Mouse (Mus musculus) kidney, postnatal 0 days (tissue): ENCODE results near the gene Rdh16f2. TPM values are rescaled to one million over a fixed set of nuclear protein-coding genes. Genes with fewer than 3 reads are reported as not detected.

Source experiments
- ATAC-seq: fragments of 200-750 bp; cut with Nextera tagmentation; replicated peaks from 2 replicates; pipeline ENCODE4 v1.8.0; 2017; ENCODE audit warnings: low read depth, moderate number of reproducible peaks, moderate TSS enrichment, moderate library complexity; ENCODE audit not compliant: low FRiP score
- DNase-seq: peaks from one replicate; pipeline ENCODE4 v3.0.0-alpha.2; 2016; ENCODE audit warnings: low spot score
- H3K27ac ChIP-seq: fragments of 300-500 bp; sonication (generic); 2 replicates; pipeline ENCODE4 v1.5.1; 2014; ENCODE audit warnings: mild to moderate bottlenecking
- H3K27me3 ChIP-seq: fragments of 300-500 bp; sonication (generic); 2 replicates; pipeline ENCODE4 v1.6.1; 2014; ENCODE audit warnings: low read length, mixed read lengths; ENCODE audit not compliant: insufficient read depth
- H3K36me3 ChIP-seq: fragments of 300-500 bp; sonication (generic); 2 replicates; pipeline ENCODE4 v1.6.1; 2014; ENCODE audit warnings: low read length, mixed read lengths; ENCODE audit not compliant: insufficient read depth
- H3K4me1 ChIP-seq: fragments of 300-500 bp; sonication (generic); replicated peaks from 2 replicates; pipeline ENCODE4 v1.6.1; 2014; ENCODE audit warnings: antibody characterized with exemption, low read length, mixed read lengths; ENCODE audit not compliant: insufficient read depth
- H3K4me2 ChIP-seq: fragments of 300-500 bp; sonication (generic); 2 replicates; pipeline ENCODE4 v1.6.1; 2014; ENCODE audit warnings: mild to moderate bottlenecking, low read length, moderate library complexity, mixed read lengths
- H3K4me3 ChIP-seq: fragments of 300-500 bp; sonication (generic); replicated peaks from 2 replicates; pipeline ENCODE4 v1.5.1; 2014; ENCODE audit warnings: low read depth, low read length
- H3K9ac ChIP-seq: fragments of 300-500 bp; sonication (generic); 2 replicates; pipeline ENCODE4 v1.6.1; 2014; ENCODE audit warnings: low read depth, low read length
- H3K9me3 ChIP-seq: fragments of 300-500 bp; sonication (generic); replicated peaks from 2 replicates; pipeline ENCODE4 v1.6.1; 2016; ENCODE audit warnings: low read length, inconsistent platforms, mixed read lengths
- CTCF ChIP-seq: IDR thresholded peaks from 2 replicates; pipeline ENCODE4 v1.5.1; 2016; ENCODE audit warnings: antibody characterized with exemption, low read depth, mild to moderate bottlenecking, moderate library complexity
- WGBS: fragments of 180-500 bp; shearing (Covaris S2); extraction: QIAGEN DNeasy Blood & Tissue Kit; methylation state at CpG from one replicate; pipeline ENCODE4 v1.1.7; 2014; 5-methylcytosine and 5-hydroxymethylcytosine counted together
- polyA plus RNA-seq: library from polyadenylated mRNA; unstranded; fragments of >200 nt; fragmentation: Nextera tagmentation; extraction: Ambion mirVana; gene quantifications from 2 replicates; pipeline ENCODE4 v1.2.1, GENCODE M21; 2015

Rdh16f2 gene
- polyA plus RNA-seq, 1 experiment from 2014 or later, result 2.3 TPM

DNA sequence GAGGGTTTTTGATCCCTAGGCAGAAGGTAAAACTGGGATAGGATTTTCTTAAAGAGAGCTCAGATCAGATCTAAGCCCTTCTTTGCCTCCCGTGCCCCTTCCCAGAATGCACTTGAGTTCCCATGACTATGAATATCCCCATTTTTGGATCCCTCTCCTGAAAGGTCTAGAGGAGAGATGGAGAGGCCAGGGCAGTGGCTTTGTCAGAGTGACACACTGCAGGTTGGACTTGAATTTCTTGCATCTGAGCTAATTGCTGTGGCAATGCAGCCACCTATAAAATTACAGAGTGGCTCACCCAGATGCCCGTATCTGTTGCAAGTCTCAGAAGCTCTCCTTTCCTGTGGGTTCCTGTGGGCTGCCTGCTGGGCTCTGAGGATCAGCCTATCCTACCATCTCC is 31.9 kb downstream of the Rdh16f2 start, which contains the start of gene Sdr9c7:
Sdr9c7 (plus strand) TSS at position 301 of the 400 bp plus-strand sequence.
- Histone ChIP-seq H3K27ac (no peak within 1 kb of the TSS), H3K4me2 (no peak within 1 kb of the TSS), H3K9ac (no peak within 1 kb of the TSS), H3K36me3 (no peaks in the 10 kb centered on the region), H3K9me3 (no peaks in the 10 kb centered on the region), H3K27me3 (no peaks in the 10 kb centered on the region), H3K4me3 (no peak within 1 kb of the TSS), H3K4me1 (no peaks in the 10 kb centered on the region)
- DNase-seq (no peak), ATAC-seq (no peak)
- no peak for TF ChIP-seq CTCF
- WGBS, result 74% methylated on average over 2 of the region's 2 CpGs

DNA sequence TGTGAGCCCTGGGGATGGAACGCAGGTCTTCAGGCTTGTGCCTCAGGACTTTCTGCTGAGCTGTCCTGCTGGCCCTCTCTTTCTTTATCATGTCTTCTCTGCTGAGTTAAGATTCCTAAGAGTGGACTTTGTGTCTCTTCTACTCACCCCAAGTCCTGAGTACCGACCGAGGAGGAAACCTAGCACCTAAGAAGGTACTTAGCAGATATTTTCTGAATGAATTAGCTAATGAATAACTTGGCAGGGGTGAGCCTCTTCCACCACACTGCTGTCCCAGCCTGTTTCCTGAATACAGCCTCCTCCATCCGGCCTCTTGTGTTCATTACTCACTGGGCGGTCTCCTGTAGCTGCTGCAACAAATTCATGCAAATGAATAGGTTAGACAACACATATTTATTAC is 33.5 kb downstream of the Rdh16f2 start:
- TF ChIP-seq CTCF, result no peak
- no peak overlapping the region for H3K4me2 ChIP-seq
- H3K27me3 ChIP-seq, result no peaks in the 10 kb centered on the region
- DNase-seq, result peak; percentile 19
- no peaks in the 10 kb centered on the region for H3K4me1 ChIP-seq
- WGBS, result 47% methylated on average over 5 of the region's 5 CpGs
- peak; percentile 67 for ATAC-seq
- H3K27ac ChIP-seq, result no peak overlapping the region
- no peak overlapping the region for H3K9ac ChIP-seq
- no peaks in the 10 kb centered on the region for H3K36me3 ChIP-seq
- no peaks in the 10 kb centered on the region for H3K9me3 ChIP-seq
- H3K4me3 ChIP-seq, result no peak overlapping the region

DNA sequence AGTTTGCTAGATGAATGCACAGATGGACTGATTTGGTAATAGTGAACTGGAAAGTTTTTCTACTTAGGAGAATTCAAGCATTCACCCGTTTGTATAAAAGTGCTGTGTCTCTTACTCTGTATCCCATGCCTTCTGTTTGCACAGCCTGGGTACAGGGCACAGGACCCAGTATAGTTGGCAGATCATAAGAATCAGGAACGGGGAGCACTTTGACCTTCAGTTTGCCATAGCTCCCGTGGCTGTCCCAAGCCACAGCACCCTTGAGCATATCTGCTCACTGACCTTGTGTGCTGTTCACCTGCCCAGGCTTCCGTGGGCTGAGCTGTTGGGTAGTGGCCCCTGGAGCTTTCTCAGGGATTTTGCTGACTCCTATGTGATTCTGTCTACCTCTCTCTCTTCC is 35.5 kb downstream of the Rdh16f2 start:
- Histone ChIP-seq H3K9ac (no peak overlapping the region), H3K4me3 (no peak overlapping the region), H3K27me3 (no peaks in the 10 kb centered on the region), H3K36me3 (no peaks in the 10 kb centered on the region), H3K4me2 (no peak overlapping the region), H3K9me3 (no peaks in the 10 kb centered on the region), H3K4me1 (no peaks in the 10 kb centered on the region), H3K27ac (no peak overlapping the region)
- WGBS, result 68% methylated on average over 4 of the region's 4 CpGs
- DNase-seq, result no peak
- ATAC-seq, result no peak
- TF ChIP-seq CTCF, result no peak

DNA sequence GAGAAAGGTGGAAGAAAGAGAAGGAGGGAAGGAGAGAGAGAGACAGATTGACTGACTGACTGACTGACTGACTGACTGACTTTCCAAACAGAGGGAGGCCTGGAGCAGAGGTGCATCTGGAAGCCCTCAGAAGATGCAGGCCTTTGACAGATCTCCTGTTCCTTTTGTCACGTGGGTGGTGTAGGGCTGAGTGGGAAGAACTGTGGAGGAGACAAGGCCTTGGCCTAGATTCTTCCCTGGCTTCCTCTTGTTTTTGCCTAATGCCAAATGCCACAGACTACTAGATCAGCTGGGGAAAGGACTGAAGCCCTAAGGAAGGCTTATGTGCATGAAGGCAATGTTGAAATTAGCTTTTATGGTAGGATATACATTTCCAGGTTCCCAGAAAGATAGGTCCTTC is 36.8 kb downstream of the Rdh16f2 start:
- Histone ChIP-seq H3K27me3 (no peaks in the 10 kb centered on the region), H3K36me3 (no peaks in the 10 kb centered on the region), H3K4me2 (no peak overlapping the region), H3K9me3 (no peaks in the 10 kb centered on the region), H3K9ac (no peak overlapping the region), H3K4me3 (no peak overlapping the region), H3K27ac (no peak overlapping the region), H3K4me1 (no peaks in the 10 kb centered on the region)
- DNase-seq (no peak), ATAC-seq (no peak)
- 74% methylated on average over 1 of the region's 1 CpGs for WGBS
- no peak for TF ChIP-seq CTCF

DNA sequence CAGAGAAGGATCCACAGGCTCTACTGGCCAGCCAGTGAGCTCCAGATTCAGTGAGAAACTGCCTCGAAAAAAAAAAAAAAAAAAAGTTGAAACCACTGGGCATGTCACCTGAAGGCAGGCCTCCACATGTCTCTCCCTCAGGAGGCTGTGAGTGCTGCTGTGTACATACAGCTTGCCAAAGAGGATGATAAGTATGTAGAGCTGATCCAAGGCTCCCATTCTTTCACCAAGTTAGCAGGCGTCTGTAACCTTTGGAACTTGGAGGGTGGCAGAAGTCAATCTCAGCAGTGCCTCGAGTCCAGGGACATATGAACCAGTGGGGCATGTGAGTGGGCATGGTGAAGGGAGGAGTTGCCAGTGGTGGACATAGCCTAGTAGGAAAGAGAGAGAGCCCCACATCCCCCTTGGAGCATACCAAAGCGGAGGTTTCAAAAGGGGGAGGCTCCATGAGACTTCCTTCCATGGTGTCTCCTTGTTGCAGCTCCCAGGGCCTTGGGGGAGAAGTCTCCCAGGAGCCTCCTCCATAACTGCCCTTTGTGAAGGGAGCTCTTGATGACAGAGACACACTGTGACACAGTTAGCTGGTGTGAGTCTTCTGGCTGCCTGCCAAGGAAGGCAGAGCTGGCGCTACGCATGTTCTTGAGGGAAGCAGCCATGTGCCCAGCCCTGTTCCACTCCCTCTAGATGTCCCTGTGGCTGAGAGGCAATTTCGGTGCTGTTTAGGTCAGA is 38.6 kb downstream of the Rdh16f2 start:
- Histone ChIP-seq H3K4me3 (no peak overlapping the region), H3K4me2 (no peak overlapping the region), H3K4me1 (no peaks in the 10 kb centered on the region), H3K36me3 (no peaks in the 10 kb centered on the region), H3K27ac (no peak overlapping the region), H3K27me3 (no peaks in the 10 kb centered on the region), H3K9ac (no peak overlapping the region), H3K9me3 (no peaks in the 10 kb centered on the region)
- 66% methylated on average over 7 of the region's 7 CpGs for whole genome bisulfite sequencing
- ATAC-seq (no peak), DNase-seq (no peak)
- no peak for TF ChIP-seq CTCF

DNA sequence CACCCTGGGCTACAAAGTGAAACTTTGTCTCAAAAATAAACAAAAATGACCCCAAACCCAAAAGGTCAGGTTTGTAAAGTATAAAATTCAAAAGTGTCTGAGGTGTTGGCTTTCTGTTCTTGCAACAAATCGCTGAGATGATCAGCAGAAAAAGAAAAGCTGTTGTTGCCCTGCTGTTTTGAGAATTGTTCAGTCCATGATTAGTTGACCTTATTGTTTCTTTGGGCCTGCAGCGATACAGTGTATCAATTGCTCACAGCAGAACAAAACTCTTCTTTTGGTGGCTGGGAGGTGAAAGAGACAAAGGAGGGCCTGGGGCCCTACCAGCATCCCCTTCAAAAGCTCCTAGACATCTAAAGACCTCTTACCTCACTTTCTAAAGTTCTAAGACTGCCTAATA is 39.9 kb downstream of the Rdh16f2 start:
- no peak overlapping the region for H3K27ac ChIP-seq
- H3K4me3 ChIP-seq, result no peak overlapping the region
- H3K4me2 ChIP-seq, result no peak overlapping the region
- no peaks in the 10 kb centered on the region for H3K4me1 ChIP-seq
- no peaks in the 10 kb centered on the region for H3K36me3 ChIP-seq
- no peak for TF ChIP-seq CTCF
- no peak overlapping the region for H3K9ac ChIP-seq
- no peaks in the 10 kb centered on the region for H3K9me3 ChIP-seq
- H3K27me3 ChIP-seq, result no peaks in the 10 kb centered on the region
- WGBS, result 79% methylated on average over 2 of the region's 2 CpGs
- ATAC-seq, result no peak
- no peak for DNase-seq
